Mouse (Mus musculus): ENCODE results near the gene Slc30a7.

Gene Slc30a7

DNA sequence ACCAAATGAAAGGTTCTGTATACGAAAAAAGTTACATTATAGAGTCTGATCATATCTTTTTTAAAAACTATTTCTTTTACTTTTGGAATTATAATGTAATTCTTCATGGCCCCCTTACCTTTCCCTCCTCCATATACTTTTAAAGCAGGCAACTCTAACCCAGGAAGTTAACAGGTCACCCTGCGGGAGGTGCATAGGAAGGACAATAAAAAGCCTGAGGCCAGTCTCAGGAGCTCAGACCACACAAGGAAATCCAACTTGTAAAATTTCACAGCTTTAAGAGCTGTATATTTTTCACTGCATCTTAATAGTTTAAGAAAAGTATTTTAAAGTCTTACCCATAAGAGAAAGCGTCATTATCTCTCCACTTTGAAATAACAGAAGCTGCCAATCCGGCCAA is 14.6 kb downstream of the Slc30a7 start:
- in situ Hi-C loops (cut with MseI, MboI): no loop called here

GRCm38 (mm10) chr3:115992103-115992502 is 15.1 kb downstream of the Slc30a7 start:
- in situ Hi-C loops (cut with MseI, MboI): no loop called here

- in situ Hi-C loops (cut with MseI, MboI): no loop called here
These were observed 21.9 kb downstream of the Slc30a7 start for GRCm38 (mm10) chr3:115985183-115985892.

GRCm38 (mm10) chr3:115984653-115985052 is 22.6 kb downstream of the Slc30a7 start:
- in situ Hi-C loops (cut with MseI, MboI): no loop called here

GRCm38 (mm10) chr3:115983217-115983616 is 24.0 kb downstream of the Slc30a7 start:
- in situ Hi-C loops (cut with MseI, MboI): no loop called here

DNA sequence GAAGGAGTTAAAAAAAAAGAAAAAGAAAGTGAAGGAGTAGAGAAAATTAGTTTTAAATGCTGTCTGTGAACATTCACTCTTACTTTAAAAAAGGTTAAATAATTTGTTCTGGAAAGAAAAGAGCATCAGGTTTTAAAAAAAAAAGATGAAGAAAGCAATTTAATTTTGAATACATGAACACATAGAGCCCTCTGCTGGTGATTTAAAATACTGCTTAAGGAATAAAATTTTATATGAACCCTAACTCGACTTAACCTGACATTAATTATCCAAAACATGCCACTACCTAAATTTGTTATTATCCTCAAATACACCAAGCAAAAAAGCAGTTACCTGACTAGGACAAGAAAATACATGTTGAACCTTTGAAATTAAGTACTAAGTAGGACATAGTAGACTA is 28.2 kb downstream of the Slc30a7 start:
- in situ Hi-C loops (cut with MseI, MboI): no loop called here

- in situ Hi-C loops (cut with MseI, MboI): no loop called here
These were observed 32.2 kb downstream of the Slc30a7 start for GRCm38 (mm10) chr3:115974995-115975394.

DNA sequence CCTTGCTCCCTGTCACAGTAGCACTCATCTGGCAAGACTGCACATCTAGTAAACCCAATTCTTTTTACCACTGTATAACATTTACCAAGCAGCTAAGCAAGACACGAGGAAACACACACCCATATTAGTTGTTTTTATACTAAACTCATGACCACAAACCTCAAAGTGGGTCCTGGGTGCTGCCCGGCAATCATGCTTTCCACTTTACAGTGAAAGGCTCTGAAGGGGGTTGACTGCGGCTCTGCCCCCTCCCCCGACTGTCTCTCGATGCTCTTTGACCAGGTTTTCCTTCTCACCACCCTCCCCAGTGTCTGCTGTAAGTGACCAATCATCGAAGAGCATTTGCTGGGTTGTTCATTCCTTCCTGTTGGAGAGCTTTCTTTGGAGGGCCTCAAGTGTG is 33.0 kb downstream of the Slc30a7 start:
- in situ Hi-C loops (cut with MseI, MboI): no loop called here

DNA sequence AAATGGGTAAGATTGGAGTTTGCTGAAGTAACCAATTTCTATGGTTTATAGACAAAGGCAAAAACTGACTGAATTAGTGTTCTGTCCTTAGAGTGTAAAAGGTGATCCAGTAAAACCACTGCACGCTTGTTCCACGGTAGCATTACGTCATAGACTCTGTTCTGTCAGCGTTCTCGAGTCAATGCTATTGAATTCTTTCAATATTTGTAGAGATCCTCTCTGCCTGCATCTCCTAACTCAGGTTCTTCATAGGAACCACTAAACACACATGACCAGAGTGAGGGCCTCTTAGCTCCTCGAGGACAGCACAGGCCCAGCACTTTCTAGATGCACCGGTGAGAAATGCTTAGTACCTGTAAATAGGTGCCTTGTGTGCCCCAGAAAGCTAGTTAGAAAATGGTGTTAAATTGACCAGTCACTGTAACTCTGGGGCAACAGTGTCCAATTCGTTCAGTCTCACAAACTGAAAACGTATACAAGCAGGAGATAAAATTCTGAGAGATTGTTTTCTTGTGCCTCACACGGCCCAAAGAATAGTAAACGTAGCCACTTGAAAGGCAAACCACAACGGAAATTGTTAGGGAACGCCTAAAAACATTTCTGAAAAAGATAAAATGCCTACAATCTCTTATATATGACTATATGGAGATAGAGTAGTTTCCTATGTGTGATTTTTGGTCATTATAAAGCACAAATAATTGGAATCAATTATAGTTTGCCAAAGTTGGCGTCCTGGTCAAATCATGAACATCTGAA is 35.1 kb downstream of the Slc30a7 start:
- in situ Hi-C loops (cut with MseI, MboI): no loop called here

GRCm38 (mm10) chr3:115971045-115971785 is 36.0 kb downstream of the Slc30a7 start:
- in situ Hi-C loops (cut with MseI, MboI): no loop called here

DNA sequence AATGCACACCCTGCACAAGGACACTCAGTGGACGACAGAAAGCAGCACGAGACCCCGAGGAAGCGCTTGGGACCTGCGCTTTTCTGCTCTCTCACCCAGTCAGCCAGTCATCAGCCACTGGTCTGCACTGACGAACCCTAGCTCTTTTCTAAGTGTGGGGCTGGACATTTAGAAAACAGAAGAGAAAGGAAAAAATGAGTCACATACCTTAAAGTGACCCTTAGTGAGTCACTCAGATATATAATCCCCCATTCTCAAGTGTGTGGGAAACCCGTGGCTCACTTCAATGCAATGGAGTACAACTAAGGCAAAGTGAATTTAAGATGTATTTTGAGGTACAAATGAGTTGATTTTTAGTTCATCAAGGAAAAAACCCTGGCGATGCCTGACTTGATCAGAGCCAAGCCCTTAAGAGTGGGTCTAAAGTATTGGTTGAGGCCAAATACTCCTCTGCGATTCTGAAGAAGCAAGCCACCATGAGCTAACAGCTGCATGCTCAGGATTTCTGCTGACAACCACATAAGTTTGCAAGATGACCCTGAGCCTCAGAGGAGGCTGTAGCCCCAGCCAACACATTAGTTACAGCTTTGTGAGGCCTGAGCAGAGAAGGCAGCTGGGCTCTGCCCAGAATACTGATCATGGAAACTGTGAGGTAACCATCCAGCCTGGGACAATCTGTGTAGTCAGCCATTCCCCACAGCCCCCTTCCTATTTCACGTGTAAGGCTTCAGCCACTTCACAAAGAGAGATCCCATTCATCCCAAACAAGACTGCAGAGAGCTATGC is 38.3 kb downstream of the Slc30a7 start:
- in situ Hi-C loops (cut with MseI, MboI): no loop called here

DNA sequence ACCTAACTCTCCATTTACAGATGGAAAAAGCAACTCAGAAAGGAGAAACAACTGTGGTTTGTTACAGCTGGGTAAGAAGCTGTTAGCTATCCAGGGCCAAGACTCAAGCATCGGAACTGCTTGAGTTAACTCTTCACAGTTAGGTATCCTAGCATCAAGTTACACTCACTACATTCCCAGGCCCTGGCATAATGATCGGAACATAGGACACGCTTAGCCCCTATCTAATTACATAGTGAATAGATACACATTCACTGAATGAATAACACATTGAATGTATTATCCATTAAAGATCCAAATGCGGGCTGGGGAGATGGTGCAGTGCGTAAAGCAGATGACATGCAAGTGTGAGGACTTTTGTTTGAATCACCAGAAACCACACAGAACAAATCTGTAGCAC is 43.1 kb downstream of the Slc30a7 start:
- in situ Hi-C loops (cut with MseI, MboI): no loop called here

DNA sequence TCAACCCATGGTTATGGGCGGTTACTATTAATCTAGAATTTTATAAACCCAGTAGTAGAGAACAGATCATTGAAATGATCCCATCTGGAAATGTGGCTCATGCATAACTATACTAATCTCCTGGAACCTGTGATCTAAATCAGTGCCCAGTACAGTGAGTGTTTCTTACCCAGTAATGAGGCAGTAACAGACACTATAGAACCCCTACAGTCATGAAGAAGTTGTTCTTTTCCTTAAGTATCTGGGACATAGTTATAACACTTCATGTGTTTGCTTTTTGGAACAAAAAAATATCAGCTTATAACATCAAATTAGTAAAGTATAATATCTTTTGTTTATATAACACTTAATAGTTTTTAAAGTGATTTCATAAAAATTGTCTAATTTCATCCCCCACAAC is 43.6 kb downstream of the Slc30a7 start:
- in situ Hi-C loops (cut with MseI, MboI): no loop called here

GRCm38 (mm10) chr3:115962028-115962415 is 45.2 kb downstream of the Slc30a7 start:
- in situ Hi-C loops (cut with MseI, MboI): no loop called here

DNA sequence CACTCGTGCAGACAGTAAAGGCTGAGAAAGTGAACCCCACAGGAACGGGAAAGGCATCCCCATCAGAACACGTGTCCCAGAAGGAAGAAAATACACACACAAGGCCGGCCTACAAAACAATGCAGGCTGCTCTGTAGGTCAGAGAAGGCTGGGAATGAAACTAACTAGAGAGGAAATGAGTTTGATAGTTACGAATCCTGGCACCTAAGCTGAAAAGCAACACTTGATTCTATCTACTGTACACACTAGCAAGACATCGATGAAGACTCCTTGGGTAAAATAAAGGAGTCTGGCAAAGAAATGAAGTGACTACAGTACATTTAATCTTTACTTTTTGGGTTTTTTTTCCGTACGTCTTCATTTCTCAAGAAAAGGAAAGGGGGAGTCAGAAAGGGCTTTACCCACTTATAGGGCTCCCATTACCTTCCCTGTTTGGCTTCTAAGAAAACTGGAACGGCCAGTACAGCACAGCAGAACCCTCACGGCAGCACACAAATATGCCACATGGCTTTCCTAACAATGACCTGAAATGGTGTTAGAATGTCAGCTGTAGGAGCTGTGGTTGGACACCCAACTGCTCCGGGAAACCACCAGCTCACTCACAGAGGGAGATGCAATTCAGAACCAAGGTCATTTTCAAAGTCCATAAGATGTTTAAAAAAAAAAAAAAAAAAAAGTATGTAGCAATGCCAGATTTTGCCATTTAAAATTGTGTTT is 45.7 kb downstream of the Slc30a7 start:
- in situ Hi-C loops (cut with MseI, MboI): no loop called here

DNA sequence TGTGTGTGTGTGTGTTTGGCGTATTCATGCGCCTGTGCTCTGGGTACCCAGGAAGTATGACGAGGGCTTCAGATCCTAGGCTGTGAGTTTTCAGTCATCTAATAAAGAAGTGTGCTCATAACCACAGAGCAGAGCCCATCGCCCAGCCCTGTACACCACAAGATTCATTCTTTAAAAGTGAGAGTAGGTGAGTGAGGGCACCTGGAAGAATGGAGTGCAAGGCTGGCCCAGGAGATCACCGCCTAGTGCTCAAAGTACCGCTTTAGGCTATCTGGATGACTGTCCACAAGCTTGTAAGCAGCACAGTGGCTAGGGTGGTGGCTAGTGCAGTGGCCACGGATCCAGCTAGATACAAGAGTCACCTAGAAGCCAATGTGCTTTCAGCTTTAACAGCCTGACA is 50.0 kb downstream of the Slc30a7 start:
- in situ Hi-C loops (cut with MseI, MboI): no loop called here

DNA sequence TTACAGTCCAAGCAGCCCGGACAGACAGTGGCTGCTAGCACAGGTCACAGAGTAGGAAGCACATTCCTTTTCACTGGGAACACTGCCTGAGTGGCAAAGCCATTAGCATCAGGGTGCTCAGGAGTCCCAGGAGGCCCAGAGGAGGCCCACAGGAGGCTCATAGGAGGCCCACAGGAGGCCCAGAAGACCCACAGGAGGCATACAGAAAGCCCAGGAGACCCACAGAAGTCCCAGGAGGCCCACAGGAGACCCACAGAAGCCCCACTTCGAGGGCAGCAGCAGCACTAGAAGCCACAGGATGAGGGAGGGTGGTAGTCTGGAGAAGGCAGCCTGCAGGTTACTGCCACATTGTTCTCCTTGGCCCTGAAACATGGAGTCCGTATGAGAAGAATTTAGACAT is 54.1 kb downstream of the Slc30a7 start:
- in situ Hi-C loops (cut with MseI, MboI): no loop called here

- in situ Hi-C loops (cut with MseI, MboI): no loop called here
These were observed 54.9 kb downstream of the Slc30a7 start for GRCm38 (mm10) chr3:115952356-115952755.

GRCm38 (mm10) chr3:115951221-115951620 is 56.0 kb downstream of the Slc30a7 start:
- in situ Hi-C loops (cut with MseI, MboI): no loop called here

- in situ Hi-C loops (cut with MseI, MboI): no loop called here
These were observed 57.0 kb downstream of the Slc30a7 start for GRCm38 (mm10) chr3:115949921-115950877.
